Mouse (Mus musculus) embryonic fibroblast, embryonic 13.5 days (primary cell): ENCODE results near the gene Rac1.

Source experiments
- CTCF ChIP-seq: IDR thresholded peaks from 2 replicates; pipeline ENCODE4 v1.5.1; 2011; ENCODE audit warnings: mild to moderate bottlenecking, control low read depth, low read length, moderate library complexity, borderline replicate concordance; ENCODE audit not compliant: insufficient read depth
- POLR2A ChIP-seq: IDR thresholded peaks from 2 replicates; pipeline ENCODE4 v1.6.1; 2011; ENCODE audit warnings: low read depth, mild to moderate bottlenecking, control low read depth, low read length, moderate library complexity

DNA sequence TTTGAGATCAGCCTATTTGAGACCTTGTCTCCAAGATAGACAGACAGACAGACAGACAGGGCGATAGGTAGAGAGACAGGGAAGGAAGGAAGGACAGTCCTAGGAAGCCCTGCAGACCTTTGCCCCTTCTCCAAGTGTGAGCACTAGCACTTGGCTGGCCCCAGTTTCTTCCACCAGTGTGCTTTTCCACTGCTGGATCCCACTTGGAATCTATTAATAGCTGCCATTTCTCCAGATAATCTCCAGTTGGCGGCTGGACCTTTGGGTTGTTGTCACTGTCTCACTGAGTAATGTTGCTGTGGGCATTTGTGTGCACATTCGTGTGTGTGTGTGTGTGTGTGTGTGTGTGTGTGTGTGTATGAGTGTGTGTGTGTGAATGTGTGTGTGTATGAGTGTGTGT, 30.9 kb upstream of the Rac1 start:
- TF ChIP-seq POLR2A = no peak
- no peak for TF ChIP-seq CTCF
